Mouse (Mus musculus) liver, adult (tissue): Measurements from ENCODE around the gene Olfr1220.

Experiments
- GATA4 ChIP-seq: IDR thresholded peaks from 2 replicates; pipeline ENCODE4 v1.6.1; 2014; ENCODE audit warnings: mild to moderate bottlenecking, low read length; ENCODE audit not compliant: insufficient replicate concordance

Gene Olfr1220

DNA sequence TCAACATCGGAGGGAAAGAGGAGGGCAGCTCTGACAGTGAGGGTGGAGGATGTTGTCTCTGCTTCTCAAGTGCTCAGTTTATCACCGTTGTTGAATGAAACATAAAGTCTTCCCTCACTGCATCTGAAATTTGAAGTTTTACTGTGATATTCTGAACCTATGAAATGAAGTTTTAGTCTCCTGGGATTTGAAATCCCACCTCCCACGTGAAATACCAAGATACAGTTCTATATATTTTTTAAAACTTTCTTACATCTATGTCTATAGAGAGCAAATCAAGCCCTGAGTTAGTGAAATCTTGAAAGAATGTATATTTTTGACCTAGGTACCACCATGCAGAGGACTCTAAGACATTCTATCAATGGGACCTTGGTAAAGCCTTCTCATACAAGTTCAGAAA is at the start of gene Olfr1220:
Gene Olfr1220, minus strand, starts transcription at position 101 of the 400 bp plus-strand sequence.
- TF ChIP-seq GATA4 = no peak

DNA sequence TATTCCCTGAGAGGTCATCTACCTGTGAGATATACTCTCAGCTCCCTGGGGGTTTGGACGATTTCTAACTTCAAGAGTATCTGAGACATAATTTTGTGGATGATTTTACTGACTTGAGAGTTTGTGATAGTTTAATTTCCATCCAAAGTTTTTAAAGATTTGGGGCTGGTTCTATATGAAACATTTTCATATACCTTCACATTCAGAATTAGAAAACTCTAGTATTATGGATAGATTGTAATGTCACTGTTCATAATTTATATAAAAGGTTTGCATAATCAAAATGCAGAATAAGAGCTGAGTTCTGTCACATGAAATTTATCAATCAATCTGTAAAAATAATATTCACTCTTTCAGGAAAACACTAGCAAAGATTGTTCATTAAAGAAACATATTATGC is 44.8 kb upstream of the Olfr1220 start, which contains the start of gene Olfr1223:
Gene Olfr1223, minus strand, starts transcription at position 101 of the 400 bp plus-strand sequence.
- TF ChIP-seq GATA4 = no peak

DNA sequence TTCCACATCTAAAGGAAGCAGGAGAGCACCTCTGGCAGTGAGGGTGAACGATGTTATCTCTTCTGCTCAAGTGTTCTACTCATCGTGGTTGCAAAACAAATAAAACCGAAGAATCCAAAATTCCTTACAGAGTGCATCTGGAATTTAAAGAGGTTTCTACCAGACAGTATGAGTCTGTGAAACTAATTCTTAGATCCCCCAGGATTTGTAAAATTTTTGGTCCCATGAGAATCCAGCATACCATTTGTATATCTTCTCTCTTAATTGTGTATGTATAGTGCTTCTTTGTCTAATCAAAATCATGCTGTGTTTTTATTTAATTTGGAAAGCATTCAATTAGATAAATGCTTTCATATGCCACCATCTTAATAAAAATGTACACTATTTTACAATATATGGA is 26.3 kb upstream of the Olfr1220 start, which contains the start of gene Olfr1222:
Gene Olfr1222, minus strand, starts transcription at position 101 of the 400 bp plus-strand sequence.
- no peak for TF ChIP-seq GATA4

DNA sequence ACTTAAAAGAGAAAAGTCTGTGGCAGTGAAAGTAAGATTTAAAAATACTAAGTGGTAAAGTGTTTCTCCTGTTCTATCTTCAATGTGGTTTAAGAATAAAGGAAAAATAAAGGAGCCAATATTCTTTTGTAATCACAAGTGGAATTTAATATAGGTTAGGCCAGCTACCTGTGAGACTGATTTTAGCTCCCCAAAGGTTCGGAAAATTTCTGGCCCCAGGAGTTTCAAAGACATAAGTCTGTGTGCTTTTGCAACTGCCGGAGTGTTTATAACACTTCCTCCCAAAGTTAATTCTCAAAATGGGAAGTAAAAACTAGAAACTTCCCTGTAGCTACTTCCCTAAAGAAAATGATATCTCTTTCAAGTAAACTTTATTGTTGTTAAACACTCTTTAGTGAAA is 10.5 kb upstream of the Olfr1220 start, which contains the start of gene Olfr1221:
Gene Olfr1221, minus strand, starts transcription at position 101 of the 400 bp plus-strand sequence.
- TF ChIP-seq GATA4 = no peak

DNA sequence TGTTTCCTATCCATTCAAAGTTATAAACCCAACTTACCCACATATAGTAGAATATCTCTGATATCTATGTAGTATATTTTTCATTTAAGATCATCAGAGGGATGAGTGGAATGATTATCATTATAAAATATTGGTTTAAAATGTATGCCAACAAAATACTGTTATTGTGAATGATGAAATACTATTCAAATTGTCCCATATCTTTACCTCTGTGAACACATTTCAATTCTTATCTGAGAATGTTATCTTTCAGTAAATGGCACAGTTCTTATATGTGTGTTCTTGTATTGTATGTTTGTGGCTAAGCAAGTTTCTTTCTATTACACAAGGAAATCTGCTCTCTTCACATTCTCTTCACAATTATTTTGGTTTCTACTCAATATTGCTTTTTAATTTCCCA is 984 bp downstream of the Olfr1220 start:
- no peak for TF ChIP-seq GATA4

DNA sequence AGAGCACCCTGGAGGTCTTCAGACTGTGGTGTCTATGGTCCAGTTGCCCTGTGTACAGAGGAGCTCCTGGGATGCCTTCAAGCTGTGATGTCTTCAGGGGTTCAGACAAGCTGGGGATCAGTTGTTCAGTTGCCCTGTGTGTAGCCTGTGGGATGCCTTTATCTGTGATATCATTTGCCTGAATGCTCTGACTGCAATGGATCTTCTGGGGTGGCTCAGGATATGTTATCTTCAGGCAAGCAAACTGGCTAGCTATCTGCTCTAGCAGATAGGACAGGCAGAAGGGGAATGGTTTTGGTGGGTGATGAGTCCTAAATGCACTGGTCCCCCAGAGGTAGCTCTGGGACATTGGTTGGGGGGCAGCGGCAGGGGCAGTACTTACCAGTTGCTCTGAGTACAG is 12.8 kb downstream of the Olfr1220 start:
- no peak for TF ChIP-seq GATA4

DNA sequence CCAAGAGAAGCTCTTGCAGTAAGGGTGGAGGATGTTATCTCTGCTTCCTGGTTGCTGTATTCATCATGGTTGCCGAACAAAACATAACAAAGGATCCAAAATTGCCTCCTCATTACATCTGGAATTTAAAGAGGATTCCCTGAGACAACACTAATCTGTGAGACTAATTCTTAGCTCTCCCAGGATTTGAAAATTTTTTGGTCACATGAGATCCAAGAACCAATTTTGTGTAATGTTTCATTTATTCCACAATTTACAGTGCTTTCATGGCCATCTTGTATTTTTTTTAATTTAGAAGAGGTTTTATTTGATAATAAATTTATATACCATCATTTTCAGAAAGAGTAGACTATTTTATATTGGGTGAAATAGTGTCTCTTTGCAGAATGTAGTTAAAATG is 23.2 kb downstream of the Olfr1220 start, which contains the start of gene Olfr1219:
Gene Olfr1219, minus strand, starts transcription at position 101 of the 400 bp plus-strand sequence.
- no peak for TF ChIP-seq GATA4

DNA sequence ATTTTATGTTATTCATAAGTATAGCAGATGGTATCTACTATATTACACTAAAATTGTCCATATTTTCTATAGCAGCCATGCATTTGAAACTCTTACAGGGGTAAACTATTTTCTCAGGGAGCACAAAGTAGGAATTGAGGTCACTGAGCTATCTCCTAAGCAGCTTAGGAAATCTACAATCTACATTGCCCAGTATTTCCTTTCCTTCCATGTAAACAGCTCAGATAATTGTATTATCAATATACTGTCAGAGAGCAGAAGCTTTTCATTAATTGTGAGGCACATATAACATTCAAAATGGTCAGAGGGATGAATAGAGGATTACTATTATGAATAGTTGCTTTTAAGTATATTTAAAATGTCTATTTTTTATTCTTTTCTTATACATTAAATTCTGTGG is 25.1 kb downstream of the Olfr1220 start:
- no peak for TF ChIP-seq GATA4

DNA sequence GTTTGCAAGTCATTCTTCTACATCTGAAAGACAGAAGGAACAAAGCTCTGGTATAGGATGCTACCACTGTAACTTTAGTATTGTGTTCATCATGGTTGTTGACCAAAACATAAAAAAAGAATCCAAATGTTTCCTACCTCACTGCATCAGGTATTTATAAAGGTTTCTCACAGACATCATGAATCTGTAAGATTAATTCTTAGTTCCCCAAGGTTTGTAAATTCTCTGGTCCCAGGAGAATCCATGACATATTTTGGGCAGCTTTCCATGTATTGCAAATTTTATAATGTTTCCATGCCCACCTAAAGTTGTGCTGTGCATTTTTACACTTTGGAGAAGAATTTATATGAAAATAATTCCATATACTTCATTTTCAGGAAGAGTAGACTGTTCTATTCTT is 45.5 kb downstream of the Olfr1220 start, which contains the start of gene Olfr1218:
Gene Olfr1218, minus strand, starts transcription at position 101 of the 400 bp plus-strand sequence.
- no peak for TF ChIP-seq GATA4
